Mouse (Mus musculus) spleen, adult 2 months (tissue): ENCODE data around the gene Snapc4. TPM values are rescaled to one million over a fixed set of nuclear protein-coding genes. Genes with fewer than 3 reads are reported as not detected.

ENCODE experiments used
- DNase-seq, 2 experiments: peaks; one replicate each; pipeline versions ENCODE4 v3.0.0 to v3.0.0-alpha.2; 2012 to 2021; ENCODE audit warnings: low spot score in 2 of 2, low read depth in 1 of 2
- H3K27ac ChIP-seq: fragments of 200-500 bp; 2 replicates; pipeline ENCODE4 v1.5.1; 2012; ENCODE audit warnings: low read length, inconsistent platforms; ENCODE audit not compliant: insufficient read depth
- H3K27me3 ChIP-seq: fragments of 200-500 bp; 2 replicates; pipeline ENCODE4 v1.6.1; 2012; ENCODE audit warnings: mild to moderate bottlenecking, moderate library complexity, low read length, inconsistent platforms; ENCODE audit not compliant: control insufficient read depth, insufficient read depth
- H3K36me3 ChIP-seq: fragments of 200-500 bp; 2 replicates; pipeline ENCODE4 v1.6.1; 2012; ENCODE audit warnings: mild to moderate bottlenecking, low read length, inconsistent platforms; ENCODE audit not compliant: control insufficient read depth, insufficient read depth
- H3K4me1 ChIP-seq: fragments of 200-500 bp; 2 replicates; pipeline ENCODE4 v1.6.1; 2011; ENCODE audit warnings: inconsistent platforms; ENCODE audit not compliant: control insufficient read depth, insufficient read depth, insufficient read length
- H3K4me3 ChIP-seq: fragments of 200-500 bp; 2 replicates; pipeline ENCODE4 v1.5.1; 2011; ENCODE audit warnings: mild to moderate bottlenecking, inconsistent platforms; ENCODE audit not compliant: insufficient read depth, insufficient read length; ENCODE audit errors: extremely low read depth
- CTCF ChIP-seq: fragments of 200-500 bp; IDR thresholded peaks from 2 replicates; pipeline ENCODE4 v1.5.1; 2011; ENCODE audit warnings: mild to moderate bottlenecking, inconsistent platforms; ENCODE audit not compliant: insufficient read depth, insufficient read length, insufficient replicate concordance; ENCODE audit errors: extremely low read depth
- POLR2A ChIP-seq: fragments of 200-500 bp; IDR thresholded peaks from 2 replicates; pipeline ENCODE4 v1.6.1; 2011; ENCODE audit warnings: low read depth, low read length, inconsistent platforms
- WGBS: fragments of 180-500 bp; shearing (Covaris S2); methylation state at CpG from one replicate; pipeline ENCODE4 v1.1.7; 2018; 5-methylcytosine and 5-hydroxymethylcytosine counted together
- polyA plus RNA-seq: library from polyadenylated mRNA; depleted of rRNA; stranded (reverse); fragments of >200 nt; gene quantifications from 2 replicates; pipeline ENCODE4 v1.2.3, GENCODE M21; 2012; rRNA removed

The Snapc4 gene
- polyA plus RNA-seq, 1 experiment, result 41.1 TPM

DNA sequence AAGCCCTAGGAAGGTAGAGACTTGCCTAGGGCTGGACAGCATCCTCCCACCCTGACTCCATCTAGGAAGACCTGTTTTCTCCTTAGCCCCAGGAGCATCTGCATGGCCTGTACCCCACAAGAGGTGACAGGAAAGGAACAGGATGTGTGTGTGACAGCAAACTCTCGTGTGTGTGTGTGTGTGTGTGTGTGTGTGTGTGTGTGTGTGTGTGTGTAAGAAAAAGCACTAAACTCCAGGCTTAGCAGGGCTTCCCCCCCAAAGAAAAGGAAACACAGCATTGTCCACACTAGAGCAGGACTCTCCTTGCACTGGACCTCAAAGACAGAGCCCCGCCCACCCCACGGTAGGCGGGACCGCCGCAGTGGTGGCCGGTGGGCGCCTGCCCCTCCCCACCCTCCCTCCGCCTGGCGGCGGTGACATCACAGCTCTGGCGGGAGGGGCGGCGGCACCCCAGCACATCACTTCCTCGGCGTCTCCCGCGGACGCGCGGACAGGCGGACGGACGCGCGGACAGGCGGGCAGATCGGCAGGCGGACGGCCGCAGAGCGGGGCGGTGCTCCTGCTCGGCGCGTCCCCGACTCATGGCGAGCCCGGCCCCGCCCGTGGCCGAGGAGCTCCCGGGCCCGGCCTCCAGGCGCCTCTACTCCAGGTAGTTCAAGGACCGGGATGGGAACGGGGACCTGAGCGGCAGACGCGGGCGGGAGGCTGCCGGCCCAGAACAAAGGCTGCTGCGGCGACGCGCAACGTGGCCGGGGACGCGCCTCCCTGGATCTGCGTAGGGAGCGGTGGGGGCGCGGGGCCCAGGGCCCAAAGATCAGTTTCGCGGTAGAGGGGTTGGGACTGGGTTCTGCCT lies 65.2 kb downstream of the Snapc4 start, which contains the start of gene Gpsm1:
Gpsm1 (plus strand) TSS at position 444 of the 853 bp plus-strand sequence.
- peak within 1 kb of the TSS; percentile 83 for H3K4me3 ChIP-seq
- peaks cover 10% of the 10 kb centered on the region for H3K4me1 ChIP-seq
- WGBS, result under 1% methylated on average over 61 of the region's 66 CpGs
- H3K36me3 ChIP-seq, result no peaks in the 10 kb centered on the region
- TF ChIP-seq POLR2A, result no peak
- TF ChIP-seq CTCF, result no peak
- H3K27ac ChIP-seq, result peak within 1 kb of the TSS; percentile 32
- peak in 1 of 2 experiments; percentile 64 for DNase-seq
- no peaks in the 10 kb centered on the region for H3K27me3 ChIP-seq

- no peak for TF ChIP-seq POLR2A
- TF ChIP-seq CTCF, result no peak
- H3K27ac ChIP-seq, result no peak overlapping the region
- H3K36me3 ChIP-seq, result no peaks in the 10 kb centered on the region
- H3K27me3 ChIP-seq, result no peaks in the 10 kb centered on the region
- 73% methylated on average over 13 of the region's 13 CpGs for WGBS
- H3K4me3 ChIP-seq, result no peak overlapping the region
- peaks cover 10% of the 10 kb centered on the region for H3K4me1 ChIP-seq
- DNase-seq, result no peak
Observed at GRCm38 (mm10) chr2:26314281-26315071, 66.0 kb downstream of the Snapc4 start.

- no peak for DNase-seq
- Histone ChIP-seq H3K4me3 (no peak overlapping the region), H3K27me3 (no peaks in the 10 kb centered on the region), H3K4me1 (peaks cover 10% of the 10 kb centered on the region), H3K36me3 (no peaks in the 10 kb centered on the region), H3K27ac (no peak overlapping the region)
- WGBS, result 82% methylated on average over 1 of the region's 1 CpGs
- TF ChIP-seq POLR2A, result no peak
- TF ChIP-seq CTCF, result no peak
Observed at GRCm38 (mm10) chr2:26313394-26313793, 67.1 kb downstream of the Snapc4 start.

GRCm38 (mm10) chr2:26312812-26313211 lies 67.6 kb downstream of the Snapc4 start:
- no peak overlapping the region for H3K4me3 ChIP-seq
- TF ChIP-seq CTCF (no peak), POLR2A (no peak)
- H3K27ac ChIP-seq, result no peak overlapping the region
- no peak for DNase-seq
- 44% methylated on average over 2 of the region's 2 CpGs for WGBS
- H3K36me3 ChIP-seq, result no peaks in the 10 kb centered on the region
- H3K4me1 ChIP-seq, result peaks cover 10% of the 10 kb centered on the region
- no peaks in the 10 kb centered on the region for H3K27me3 ChIP-seq

Other genes starting within 250 kb of the Snapc4 start
- 0.04 TPM in 1 of 2 replicates, not detected in the other for gene Lhx3, start 172.4 kb downstream of the Snapc4 start, polyA plus RNA-seq
- gene Qsox2, start 143.1 kb downstream of the Snapc4 start, polyA plus RNA-seq, result 7.0 and 9.8 TPM in 2 replicates
- gene Ccdc187, start 86.1 kb downstream of the Snapc4 start, polyA plus RNA-seq, result not detected in 2 replicates
- gene Gpsm1, start 65.1 kb downstream of the Snapc4 start, polyA plus RNA-seq, result 17.7 and 21.1 TPM in 2 replicates
- 13.4 and 20.0 TPM in 2 replicates for gene Dnlz, start 28.5 kb downstream of the Snapc4 start, polyA plus RNA-seq
- gene Card9, start 19.7 kb downstream of the Snapc4 start, polyA plus RNA-seq, result 11.9 and 17.7 TPM in 2 replicates
- gene Entr1, start 8.7 kb upstream of the Snapc4 start, polyA plus RNA-seq, result 60.1 and 70.5 TPM in 2 replicates
- 17.6 and 21.2 TPM in 2 replicates for gene Pmpca, start 8.7 kb upstream of the Snapc4 start, polyA plus RNA-seq
- 22.8 and 26.1 TPM in 2 replicates for gene Inpp5e, start 28.6 kb upstream of the Snapc4 start, polyA plus RNA-seq
- 65.2 and 74.3 TPM in 2 replicates for gene Sec16a, start 64.6 kb upstream of the Snapc4 start, polyA plus RNA-seq
- 34.6 and 39.6 TPM in 2 replicates for gene Notch1, start 136.0 kb upstream of the Snapc4 start, polyA plus RNA-seq
- 167 and 196 TPM in 2 replicates for gene Egfl7, start 199.4 kb upstream of the Snapc4 start, polyA plus RNA-seq
- not detected in 2 replicates for gene Gm20532, start 206.0 kb upstream of the Snapc4 start, polyA plus RNA-seq
- gene Agpat2, start 223.8 kb upstream of the Snapc4 start, polyA plus RNA-seq, result 22.7 and 27.7 TPM in 2 replicates
- 3.0 and 3.6 TPM in 2 replicates for gene Fam69b, start 247.8 kb upstream of the Snapc4 start, polyA plus RNA-seq